11 mouse cellular contexts compared by ENCODE assay signal in the genomic region with DNA sequence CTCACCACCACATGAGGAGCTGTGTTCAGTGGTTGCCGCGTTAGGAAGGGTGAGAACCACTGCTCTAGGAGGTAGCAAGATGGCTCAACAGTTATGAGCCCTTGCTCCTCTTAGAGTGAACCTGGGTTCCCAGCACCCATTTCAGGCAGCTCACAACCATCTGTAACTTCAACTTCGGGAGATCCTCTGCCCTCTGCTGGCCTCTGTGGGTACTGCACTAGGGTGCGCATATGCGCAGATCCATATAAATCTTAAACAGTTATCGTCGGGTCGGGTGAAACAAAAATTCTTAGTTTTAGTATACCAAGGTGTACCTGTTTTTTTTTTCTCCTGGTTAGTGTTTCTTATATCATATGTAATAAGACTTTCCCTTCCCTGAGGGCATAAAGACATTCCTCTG. TPM values are rescaled to one million over a fixed set of nuclear protein-coding genes. Genes with fewer than 3 reads are reported as not detected.
A peak's percentile ranks its signal among the peaks of the same experiment; 100 is the strongest.
DNase-seq lines count a peak whose midpoint lies in the region; TF ChIP-seq lines count a peak whose summit lies in the region.
"Had no signal": no experiment of that assay in that cellular context is flagged by ENCODE, and none has a peak within 500 bp of the region (broad histone marks: within the 10 kb centered on the region; RNA-seq: fewer than 3 reads in every experiment).

No protein-coding gene starts in this region.

- TF ChIP-seq CTCF in layer of hippocampus, adult 2 months (conservative IDR thresholded peaks at IDR 0.05) = peak; percentile 55
- peak; percentile 46 to 56 (median 47) for TF ChIP-seq CTCF in MEL (IDR thresholded peaks at IDR 0.05 in 2 of 3, conservative IDR thresholded peaks at IDR 0.05 in 1 of 3; ENCODE audit: control insufficient read depth in 1 of 3, insufficient read depth in 1 of 3, low read depth in 2 of 3, low read length in 3 of 3, poor library complexity in 1 of 3, severe bottlenecking in 1 of 3)
- peak; percentile 87; the same call in 1 of the 2 replicates for TF ChIP-seq CTCF in testis, adult 2 months (IDR thresholded peaks at IDR 0.05; ENCODE audit: control insufficient read depth, insufficient read depth, insufficient replicate concordance, low read depth, low read length)

- H3K36me3 ChIP-seq in MEL (ENCODE audit: control insufficient read depth in 1 of 2, insufficient read depth in 2 of 2, low read length in 2 of 2) = no peaks in the 10 kb centered on the region
- H3K36me3 ChIP-seq in testis, adult 2 months (ENCODE audit: control insufficient read depth, insufficient read depth, low read length) = no peaks in the 10 kb centered on the region

- no peaks in the 10 kb centered on the region for H3K9me3 ChIP-seq in MEL (replicated peaks; ENCODE audit: insufficient read depth, low read length)

- H3K4me1 ChIP-seq in MEL (ENCODE audit: control insufficient read depth in 1 of 2, insufficient read depth in 2 of 2, low read length in 2 of 2) = no peaks in the 10 kb centered on the region
- no peaks in the 10 kb centered on the region for H3K4me1 ChIP-seq in testis, adult 2 months (ENCODE audit: control insufficient read depth, insufficient read depth, low read length)

- no peak overlapping the region for H3K27ac ChIP-seq in layer of hippocampus, adult 2 months
- H3K27ac ChIP-seq in MEL (ENCODE audit: control insufficient read depth, low read depth, low read length) = no peak overlapping the region
- H3K27ac ChIP-seq in testis, adult 2 months (ENCODE audit: control insufficient read depth, insufficient read depth, low read depth, low read length) = no peak overlapping the region

- no peak for TF ChIP-seq POLR2A in MEL (IDR thresholded peaks at IDR 0.05; ENCODE audit: control insufficient read depth in 1 of 2, insufficient read depth in 1 of 2, low read depth in 1 of 2, low read length in 2 of 2, poor library complexity in 1 of 2)
- no peak for TF ChIP-seq POLR2A in testis, adult 2 months (IDR thresholded peaks at IDR 0.05; ENCODE audit: control insufficient read depth, low read depth, low read length)

- no peaks in the 10 kb centered on the region for H3K27me3 ChIP-seq in MEL (ENCODE audit: control insufficient read depth in 1 of 2, insufficient read depth in 2 of 2, low read length in 2 of 2)
- no peaks in the 10 kb centered on the region for H3K27me3 ChIP-seq in testis, adult 2 months (ENCODE audit: control insufficient read depth, insufficient read depth, low read length)

- DNase-seq in layer of hippocampus, adult 2 months (ENCODE audit: low spot score in 2 of 2) = no peak
- no peak for DNase-seq in layer of hippocampus, postnatal 25 days (ENCODE audit: extremely low spot score in 1 of 2, low spot score in 1 of 2)
- peak; percentile 14 to 35 for DNase-seq in B cell, adult 2 months
- DNase-seq in MEL (ENCODE audit: low read depth, low spot score) = peak; percentile 27
- no peak for DNase-seq in right cerebral cortex, postnatal 36 days (ENCODE audit: low spot score in 2 of 2)
- no peak for DNase-seq in adrenal gland, postnatal 36 days
- DNase-seq: gastrocnemius, postnatal 36 days; lung, postnatal 14 days had no signal

- H3K4me3 ChIP-seq in layer of hippocampus, adult 2 months = no peak overlapping the region
- H3K4me3 ChIP-seq in MEL (ENCODE audit: control insufficient read depth in 1 of 2, insufficient read depth in 1 of 2, low read depth in 2 of 2, low read length in 2 of 2) = no peak overlapping the region
- H3K4me3 ChIP-seq in testis, adult 2 months (ENCODE audit: control insufficient read depth, low read depth, low read length) = no peak overlapping the region

- H3K79me2 ChIP-seq in MEL (ENCODE audit: control insufficient read depth, insufficient read depth, low read length, poor library complexity) = no peaks in the 10 kb centered on the region

- peak; percentile 29 for TF ChIP-seq RAD21 in MEL (IDR thresholded peaks at IDR 0.05; ENCODE audit: low read depth, low read length)

- no peak for TF ChIP-seq EP300 in MEL (IDR thresholded peaks at IDR 0.05; ENCODE audit: low read depth in 1 of 2, low read length in 2 of 2)

- H3K9ac ChIP-seq in MEL (ENCODE audit: control insufficient read depth, low read depth, low read length, poor library complexity, severe bottlenecking) = no peak overlapping the region

TF ChIP-seq in MEL, 35 proteins besides CTCF, POLR2A, EP300 and RAD21:
- TF ChIP-seq SMC3 (IDR thresholded peaks at IDR 0.05; ENCODE audit: low read depth, low read length) (peak; percentile 51), ZNF384 (IDR thresholded peaks at IDR 0.05; ENCODE audit: low read depth, low read length) (no peak)
TF ChIP-seq in MEL: peak in this region for 1.

RNA-seq across cellular contexts. Expression of a gene that starts 32.9 kb away (rescaled TPM):
- not detected for total RNA-seq in layer of hippocampus, adult 2 months (2021)
- not detected for total RNA-seq in layer of hippocampus, postnatal 25 days (2021)
- total RNA-seq in MEL (2012; rRNA removed) = 0.27 and 0.42 TPM in 2 replicates
- polyA plus RNA-seq in MEL (2012; ENCODE audit: insufficient read depth in 1 of 2, insufficient read length in 2 of 2, low read depth in 1 of 2, low replicate concordance in 2 of 2, missing spikeins in 1 of 2) = 1 to 10 TPM in 1 of 2 experiments, not detected in 1; 2.9 TPM
- polyA plus RNA-seq in testis, adult 2 months (2012; rRNA removed) = 0.68 and 0.91 TPM in 2 replicates
- not detected for total RNA-seq in adrenal gland, postnatal 36 days (2021)
- total RNA-seq: gastrocnemius, postnatal 36 days; hematopoietic stem cell, adult 5-6 weeks had no signal
- polyA plus RNA-seq: spleen, adult 2 months had no signal

Comparison
In these comparisons a context has a peak if more than half of its experiments do, and no peak if none do; other contexts are left out.
1. DNase-seq: peak in B cell, adult 2 months (2 of 2) and MEL (single experiment); none in layer of hippocampus, adult 2 months (0 of 2), layer of hippocampus, postnatal 25 days (0 of 2), right cerebral cortex, postnatal 36 days (0 of 2) and adrenal gland, postnatal 36 days (0 of 2).
2. Peak in every context shown above with its lines, with median percentiles within 50 percentile points of each other: CTCF ChIP-seq.